Mouse (Mus musculus): Measurements from ENCODE around the gene Abhd8. TPM values are rescaled to one million over a fixed set of nuclear protein-coding genes. Genes with fewer than 3 reads are reported as not detected.

Gene Abhd8
- polyA plus RNA-seq, 1 experiment from 2014 or later = 119 TPM

DNA sequence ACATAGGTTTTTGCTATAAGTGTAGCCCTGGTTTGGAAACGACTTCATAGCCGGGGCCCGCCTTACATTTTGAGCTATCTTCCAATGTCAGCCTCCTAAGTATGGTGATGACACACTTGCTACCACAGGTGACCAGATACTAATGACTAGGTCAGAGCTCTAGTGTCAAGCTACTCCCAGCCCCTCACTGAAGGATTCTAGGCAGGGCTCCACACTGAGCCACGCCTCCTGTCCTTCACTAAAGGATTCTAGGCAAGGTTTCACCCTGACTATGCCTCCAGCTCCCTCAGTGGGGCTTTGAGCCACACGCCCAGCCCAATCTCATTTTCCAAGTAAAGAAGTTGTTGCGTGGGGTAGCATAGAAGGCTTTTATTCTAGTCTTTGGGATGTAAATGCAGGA is 2.7 kb downstream of the Abhd8 start:
- Histone ChIP-seq H3K27ac (replicated peaks; ENCODE audit: low read depth, low read length) (no peak overlapping the region), H3K36me3 (ENCODE audit: control insufficient read depth, insufficient read depth, low read length) (peaks cover 53% of the 10 kb centered on the region), H3K9ac (replicated peaks; ENCODE audit: low read length) (no peak overlapping the region; the same call in 1 of the 2 replicates), H3K9me3 (ENCODE audit: control insufficient read depth, low read length) (no peaks in the 10 kb centered on the region), H3K4me2 (ENCODE audit: low read length) (no peak overlapping the region), H3K27me3 (ENCODE audit: control insufficient read depth, insufficient read depth, low read length) (no peaks in the 10 kb centered on the region), H3K4me3 (replicated peaks; ENCODE audit: low read depth, low read length) (no peak overlapping the region), H3K4me1 (ENCODE audit: control insufficient read depth, insufficient read depth, low read length) (peaks cover 28% of the 10 kb centered on the region)
- DNase-seq (no peak), ATAC-seq (ENCODE audit: low FRiP score, low TSS enrichment) (no peak)
- WGBS = 91% methylated on average over 6 of the region's 6 CpGs

DNA sequence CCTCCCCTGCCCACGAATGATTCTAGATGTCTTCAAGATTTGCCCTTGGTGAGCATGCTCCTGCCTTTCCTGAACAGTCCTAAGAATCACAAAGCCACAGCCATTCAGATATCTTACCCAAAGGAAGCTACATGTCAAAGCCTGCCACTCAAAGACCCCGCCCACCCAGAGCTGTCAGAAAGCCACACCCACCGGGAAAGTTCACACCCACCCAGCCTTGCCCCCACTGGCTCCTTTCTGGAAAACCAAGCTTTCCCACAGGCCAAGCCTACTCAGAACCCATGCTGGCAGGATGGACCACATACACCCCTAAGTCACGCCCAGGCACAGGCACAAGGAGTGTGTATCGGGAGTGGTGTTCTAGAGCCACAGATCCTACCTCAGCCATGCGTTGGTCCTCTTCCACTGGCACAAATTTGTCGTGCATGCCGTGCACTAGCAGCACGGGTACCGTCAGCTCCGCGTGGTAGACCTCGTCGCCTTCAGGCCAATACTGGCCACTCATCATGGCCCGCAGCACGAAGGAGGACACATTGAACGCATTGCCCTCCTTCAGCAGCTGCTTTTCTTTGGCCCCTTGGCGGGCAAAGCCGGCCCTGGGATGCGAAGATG is 5.7 kb downstream of the Abhd8 start:
- no peaks in the 10 kb centered on the region for H3K9me3 ChIP-seq (ENCODE audit: control insufficient read depth, low read length)
- H3K27me3 ChIP-seq (ENCODE audit: control insufficient read depth, insufficient read depth, low read length) = no peaks in the 10 kb centered on the region
- peaks cover 53% of the 10 kb centered on the region for H3K36me3 ChIP-seq (ENCODE audit: control insufficient read depth, insufficient read depth, low read length)
- ATAC-seq (ENCODE audit: low FRiP score, low TSS enrichment) (no peak), DNase-seq (no peak)
- peaks cover 14% of the 10 kb centered on the region for H3K4me1 ChIP-seq (ENCODE audit: control insufficient read depth, insufficient read depth, low read length)
- H3K4me2 ChIP-seq (ENCODE audit: low read length) = no peak overlapping the region
- no peak overlapping the region for H3K4me3 ChIP-seq (replicated peaks; ENCODE audit: low read depth, low read length)
- H3K27ac ChIP-seq (replicated peaks; ENCODE audit: low read depth, low read length) = no peak overlapping the region
- no peak overlapping the region for H3K9ac ChIP-seq (replicated peaks; ENCODE audit: low read length)
- 87% methylated on average over 20 of the region's 20 CpGs for WGBS

GRCm38 (mm10) chr8:71456906-71457305 is 6.5 kb downstream of the Abhd8 start:
- WGBS = 39% methylated on average over 22 of the region's 22 CpGs
- H3K4me2 ChIP-seq (ENCODE audit: low read length) = no peak overlapping the region
- peaks cover 5% of the 10 kb centered on the region; the same call in 1 of the 2 replicates for H3K4me1 ChIP-seq (ENCODE audit: control insufficient read depth, insufficient read depth, low read length)
- H3K27ac ChIP-seq (replicated peaks; ENCODE audit: low read depth, low read length) = no peak overlapping the region
- no peak overlapping the region for H3K9ac ChIP-seq (replicated peaks; ENCODE audit: low read length)
- no peak overlapping the region for H3K4me3 ChIP-seq (replicated peaks; ENCODE audit: low read depth, low read length)
- H3K27me3 ChIP-seq (ENCODE audit: control insufficient read depth, insufficient read depth, low read length) = no peaks in the 10 kb centered on the region
- ATAC-seq (ENCODE audit: low FRiP score, low TSS enrichment) (no peak), DNase-seq (no peak)
- H3K36me3 ChIP-seq (ENCODE audit: control insufficient read depth, insufficient read depth, low read length) = peaks cover 53% of the 10 kb centered on the region
- no peaks in the 10 kb centered on the region for H3K9me3 ChIP-seq (ENCODE audit: control insufficient read depth, low read length)

DNA sequence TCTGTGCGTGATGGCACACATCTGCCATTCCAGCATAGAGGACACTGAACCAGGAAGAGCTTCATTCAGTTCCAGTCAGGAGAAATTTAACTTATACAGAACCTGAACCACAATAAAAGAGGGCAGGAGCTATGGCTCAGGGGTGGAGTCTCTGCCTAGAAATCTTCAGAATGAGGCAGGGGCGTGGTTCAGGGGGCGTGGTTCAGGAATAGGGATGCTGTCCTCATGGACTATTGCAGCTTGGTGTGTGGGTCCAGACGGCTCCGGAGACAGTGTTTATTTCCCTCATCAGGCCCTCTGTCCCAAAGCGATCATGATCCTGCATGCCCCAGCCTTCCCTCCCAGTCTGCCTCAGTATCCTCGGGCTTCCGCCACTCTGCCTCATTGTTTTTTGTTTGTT is 8.8 kb downstream of the Abhd8 start:
- whole genome bisulfite sequencing = 83% methylated on average over 8 of the region's 8 CpGs
- Histone ChIP-seq H3K27me3 (ENCODE audit: control insufficient read depth, insufficient read depth, low read length) (no peaks in the 10 kb centered on the region), H3K4me1 (ENCODE audit: control insufficient read depth, insufficient read depth, low read length) (no peaks in the 10 kb centered on the region), H3K4me2 (ENCODE audit: low read length) (no peak overlapping the region), H3K9ac (replicated peaks; ENCODE audit: low read length) (no peak overlapping the region), H3K9me3 (ENCODE audit: control insufficient read depth, low read length) (no peaks in the 10 kb centered on the region), H3K36me3 (ENCODE audit: control insufficient read depth, insufficient read depth, low read length) (peaks cover 37% of the 10 kb centered on the region), H3K4me3 (replicated peaks; ENCODE audit: low read depth, low read length) (no peak overlapping the region), H3K27ac (replicated peaks; ENCODE audit: low read depth, low read length) (no peak overlapping the region)
- DNase-seq (no peak), ATAC-seq (ENCODE audit: low FRiP score, low TSS enrichment) (no peak)

GRCm38 (mm10) chr8:71452669-71453068 is 10.8 kb downstream of the Abhd8 start:
- DNase-seq (no peak), ATAC-seq (ENCODE audit: low FRiP score, low TSS enrichment) (no peak)
- Histone ChIP-seq H3K27ac (replicated peaks; ENCODE audit: low read depth, low read length) (no peak overlapping the region), H3K27me3 (ENCODE audit: control insufficient read depth, insufficient read depth, low read length) (no peaks in the 10 kb centered on the region), H3K4me2 (ENCODE audit: low read length) (no peak overlapping the region), H3K9me3 (ENCODE audit: control insufficient read depth, low read length) (no peaks in the 10 kb centered on the region), H3K4me1 (ENCODE audit: control insufficient read depth, insufficient read depth, low read length) (no peaks in the 10 kb centered on the region), H3K9ac (replicated peaks; ENCODE audit: low read length) (no peak overlapping the region), H3K36me3 (ENCODE audit: control insufficient read depth, insufficient read depth, low read length) (peaks cover 18% of the 10 kb centered on the region), H3K4me3 (replicated peaks; ENCODE audit: low read depth, low read length) (no peak overlapping the region)
- WGBS = 81% methylated on average over 2 of the region's 2 CpGs

GRCm38 (mm10) chr8:71451777-71452176 is 11.7 kb downstream of the Abhd8 start:
- DNase-seq (no peak), ATAC-seq (ENCODE audit: low FRiP score, low TSS enrichment) (no peak)
- Histone ChIP-seq H3K4me3 (replicated peaks; ENCODE audit: low read depth, low read length) (no peak overlapping the region), H3K36me3 (ENCODE audit: control insufficient read depth, insufficient read depth, low read length) (peaks cover 9% of the 10 kb centered on the region), H3K4me1 (ENCODE audit: control insufficient read depth, insufficient read depth, low read length) (no peaks in the 10 kb centered on the region), H3K4me2 (ENCODE audit: low read length) (no peak overlapping the region), H3K27ac (replicated peaks; ENCODE audit: low read depth, low read length) (no peak overlapping the region), H3K9ac (replicated peaks; ENCODE audit: low read length) (no peak overlapping the region), H3K27me3 (ENCODE audit: control insufficient read depth, insufficient read depth, low read length) (no peaks in the 10 kb centered on the region), H3K9me3 (ENCODE audit: control insufficient read depth, low read length) (no peaks in the 10 kb centered on the region)
- 58% methylated on average over 11 of the region's 11 CpGs for WGBS

GRCm38 (mm10) chr8:71451337-71451736 is 12.1 kb downstream of the Abhd8 start:
- no peak for DNase-seq
- no peaks in the 10 kb centered on the region for H3K4me1 ChIP-seq (ENCODE audit: control insufficient read depth, insufficient read depth, low read length)

DNA sequence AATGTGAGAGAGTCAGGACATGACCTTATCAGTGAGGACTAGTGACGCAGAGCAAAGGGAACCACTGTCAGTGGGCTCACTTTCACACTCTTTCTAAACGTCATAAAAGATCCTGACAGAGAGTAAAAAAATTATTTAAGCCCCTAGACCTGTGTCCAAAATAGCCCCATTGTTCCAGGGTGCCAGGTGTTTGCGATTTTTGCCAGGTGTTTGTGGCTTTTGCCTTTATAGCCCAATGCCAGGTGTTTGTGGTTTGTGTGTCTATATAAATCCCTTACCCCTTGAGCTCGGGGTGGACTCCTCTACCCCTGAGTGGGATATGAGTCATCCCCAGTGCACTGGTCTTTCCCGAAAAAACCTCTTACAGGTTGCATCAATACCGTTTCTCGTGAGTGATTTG is 18.4 kb downstream of the Abhd8 start:
- Histone ChIP-seq H3K36me3 (ENCODE audit: control insufficient read depth, insufficient read depth, low read length) (no peaks in the 10 kb centered on the region), H3K4me1 (ENCODE audit: control insufficient read depth, insufficient read depth, low read length) (no peaks in the 10 kb centered on the region), H3K27me3 (ENCODE audit: control insufficient read depth, insufficient read depth, low read length) (no peaks in the 10 kb centered on the region), H3K9me3 (ENCODE audit: control insufficient read depth, low read length) (no peaks in the 10 kb centered on the region), H3K27ac (replicated peaks; ENCODE audit: low read depth, low read length) (no peak overlapping the region), H3K4me3 (replicated peaks; ENCODE audit: low read depth, low read length) (no peak overlapping the region), H3K9ac (replicated peaks; ENCODE audit: low read length) (no peak overlapping the region), H3K4me2 (ENCODE audit: low read length) (no peak overlapping the region)
- ATAC-seq (ENCODE audit: low FRiP score, low TSS enrichment) = no peak
- DNase-seq = no peak
- WGBS = 88% methylated on average over 7 of the region's 7 CpGs

More at GRCm38 (mm10) chr8:71451337-71451736, 12.1 kb downstream of the Abhd8 start:
- Histone ChIP-seq H3K9me3 (ENCODE audit: control insufficient read depth, low read length) (no peaks in the 10 kb centered on the region), H3K36me3 (ENCODE audit: control insufficient read depth, insufficient read depth, low read length) (peaks cover 5% of the 10 kb centered on the region), H3K9ac (replicated peaks; ENCODE audit: low read length) (no peak overlapping the region), H3K27ac (replicated peaks; ENCODE audit: low read depth, low read length) (no peak overlapping the region), H3K4me3 (replicated peaks; ENCODE audit: low read depth, low read length) (no peak overlapping the region), H3K27me3 (ENCODE audit: control insufficient read depth, insufficient read depth, low read length) (no peaks in the 10 kb centered on the region), H3K4me2 (ENCODE audit: low read length) (no peak overlapping the region)
- ATAC-seq (ENCODE audit: low FRiP score, low TSS enrichment) = no peak
- 62% methylated on average over 4 of the region's 4 CpGs for WGBS

GRCm38 (mm10) chr8:71441404-71441803 is 22.1 kb downstream of the Abhd8 start:
- ATAC-seq (ENCODE audit: low FRiP score, low TSS enrichment) = no peak; the same call in 1 of the 2 replicates
- no peaks in the 10 kb centered on the region for H3K27me3 ChIP-seq (ENCODE audit: control insufficient read depth, insufficient read depth, low read length)
- peak; percentile 88 for DNase-seq
- H3K9ac ChIP-seq (replicated peaks; ENCODE audit: low read length) = no peak overlapping the region
- H3K4me2 ChIP-seq (ENCODE audit: low read length) = no peak overlapping the region
- WGBS = 0% methylated on average over 7 of the region's 7 CpGs
- H3K27ac ChIP-seq (replicated peaks; ENCODE audit: low read depth, low read length) = no peak overlapping the region
- H3K4me3 ChIP-seq (replicated peaks; ENCODE audit: low read depth, low read length) = no peak overlapping the region
- H3K9me3 ChIP-seq (ENCODE audit: control insufficient read depth, low read length) = no peaks in the 10 kb centered on the region
- H3K36me3 ChIP-seq (ENCODE audit: control insufficient read depth, insufficient read depth, low read length) = no peaks in the 10 kb centered on the region
- H3K4me1 ChIP-seq (ENCODE audit: control insufficient read depth, insufficient read depth, low read length) = no peaks in the 10 kb centered on the region

Measured in midbrain, embryonic 14.5 days (tissue).